Mouse (Mus musculus) ES-E14 (cell line): ENCODE measurements around the gene Aldh8a1. TPM values are rescaled to one million over a fixed set of nuclear protein-coding genes. Genes with fewer than 3 reads are reported as not detected.

Experiments
- DNase-seq: peaks from one replicate; pipeline ENCODE4 v3.0.0-alpha.2; 2013; ENCODE audit warnings: low read depth, low spot score
- H3K27ac ChIP-seq: 2 replicates; pipeline ENCODE4 v1.5.1; 2012; ENCODE audit warnings: low read depth, mild to moderate bottlenecking, low read length, moderate library complexity, mixed read lengths; ENCODE audit not compliant: poor library complexity, insufficient read depth, severe bottlenecking
- H3K36me3 ChIP-seq: 2 replicates; pipeline ENCODE4 v1.6.1; 2012; ENCODE audit warnings: mild to moderate bottlenecking, low read length, moderate library complexity, mixed read lengths; ENCODE audit not compliant: control insufficient read depth, poor library complexity, insufficient read depth, severe bottlenecking
- H3K4me1 ChIP-seq, 2 experiments: fragments of 150-350 bp in 1 of 2; sonication (generic) in 1 of 2; 2 replicates each; pipeline ENCODE4 v1.6.1; 2012; ENCODE audit warnings: low read length in 2 of 2, mild to moderate bottlenecking in 1 of 2, mixed read lengths in 1 of 2; ENCODE audit not compliant: control insufficient read depth in 2 of 2, insufficient read depth in 2 of 2, poor library complexity in 1 of 2
- H3K4me3 ChIP-seq, 2 experiments: fragments of 150-350 bp in 1 of 2; sonication (generic) in 1 of 2; 2 replicates each; pipeline ENCODE4 v1.5.1; 2012; ENCODE audit warnings: low read length in 2 of 2, low read depth in 1 of 2, mild to moderate bottlenecking in 1 of 2, mixed read lengths in 1 of 2; ENCODE audit not compliant: insufficient read depth in 1 of 2, poor library complexity in 1 of 2, severe bottlenecking in 1 of 2
- H3K9ac ChIP-seq: 2 replicates; pipeline ENCODE4 v1.6.1; 2012; ENCODE audit warnings: low read depth, mild to moderate bottlenecking, low read length, mixed read lengths; ENCODE audit not compliant: poor library complexity, insufficient read depth, severe bottlenecking
- H3K9me3 ChIP-seq: fragments of 150-350 bp; sonication (generic); 2 replicates; pipeline ENCODE4 v1.6.1; 2012; ENCODE audit warnings: low read depth, mild to moderate bottlenecking, low read length; ENCODE audit not compliant: control insufficient read depth, insufficient read depth
- CHD2 ChIP-seq: IDR thresholded peaks from 2 replicates; pipeline ENCODE4 v1.6.1; 2014; ENCODE audit warnings: mild to moderate bottlenecking, low read depth, low read length, inconsistent platforms
- HCFC1 ChIP-seq: IDR thresholded peaks from 2 replicates; pipeline ENCODE4 v1.6.1; 2012; ENCODE audit warnings: low read length, inconsistent platforms, borderline replicate concordance; ENCODE audit not compliant: insufficient read depth
- MAFK ChIP-seq: IDR thresholded peaks from 2 replicates; pipeline ENCODE4 v1.6.1; 2014; ENCODE audit warnings: mild to moderate bottlenecking, low read depth, low read length, inconsistent platforms; ENCODE audit not compliant: insufficient read depth
- ZC3H11A ChIP-seq: IDR thresholded peaks from 2 replicates; pipeline ENCODE4 v1.6.1; 2012; ENCODE audit warnings: low read depth, mild to moderate bottlenecking, inconsistent platforms, low read length, borderline replicate concordance
- ZNF384 ChIP-seq: IDR thresholded peaks from 2 replicates; pipeline ENCODE4 v1.6.1; 2012; ENCODE audit warnings: low read depth, low read length, inconsistent platforms
- in situ Hi-C, 2 experiments: fragments of 600-800 bp; cut with MboI; formaldehyde crosslinking; loops; one replicate each; pipeline ENCODE4 v1.15.1; 2025; ENCODE audit warnings: low sequenced_read_pairs in 2 of 2, inconsistent platforms in 1 of 2; ENCODE audit not compliant: unreplicated experiment in 2 of 2
- total RNA-seq: library from RNA; depleted of rRNA; stranded (reverse); fragments of 300-350 nt; gene quantifications from 2 replicates; pipeline ENCODE4 v1.2.3, GENCODE M21; 2012; rRNA removed

Aldh8a1 gene
- total RNA-seq = 0.13 TPM in 1 of 2 replicates, not detected in the other

DNA sequence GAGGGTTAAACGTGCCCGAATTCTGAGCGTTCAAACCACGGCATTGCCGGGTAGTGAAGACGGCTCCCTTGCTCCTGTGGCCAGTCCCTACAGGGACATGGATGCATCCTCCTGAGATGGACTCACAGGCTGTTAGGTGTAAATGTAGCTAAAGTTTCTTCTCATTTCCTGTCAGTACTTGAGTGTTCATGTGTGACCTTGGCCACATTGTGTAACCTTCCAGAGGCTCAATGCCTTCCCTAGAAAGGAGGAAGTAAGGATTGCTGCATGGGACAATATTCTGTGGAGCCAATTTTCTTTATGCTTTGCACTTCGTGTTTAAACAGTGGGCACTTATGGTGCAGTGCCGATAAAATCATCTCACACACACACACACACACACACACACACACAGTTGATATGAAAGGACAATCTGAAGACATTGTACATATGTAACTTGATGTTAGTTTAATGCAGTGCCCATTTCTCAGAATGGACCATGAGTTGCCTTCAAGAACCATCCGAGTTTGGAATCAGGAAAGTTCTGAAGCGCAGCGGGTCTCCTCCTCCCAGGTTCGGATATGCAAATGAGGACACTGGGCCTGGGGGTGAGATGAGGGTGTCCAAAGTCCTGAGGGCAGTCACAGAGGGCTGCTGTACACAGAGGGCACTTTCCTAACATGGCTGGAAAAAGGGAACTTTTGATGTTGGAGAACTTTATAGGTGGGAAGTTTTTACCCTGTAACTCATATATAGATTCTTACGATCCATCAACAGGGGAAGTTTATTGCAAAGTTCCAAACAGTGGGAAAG lies at the start of gene Aldh8a1:
TSS of gene Aldh8a1 (plus strand) at position 610 of the 792 bp plus-strand sequence.
- in situ Hi-C loops = no loop called here
- no peak within 1 kb of the TSS for H3K27ac ChIP-seq

DNA sequence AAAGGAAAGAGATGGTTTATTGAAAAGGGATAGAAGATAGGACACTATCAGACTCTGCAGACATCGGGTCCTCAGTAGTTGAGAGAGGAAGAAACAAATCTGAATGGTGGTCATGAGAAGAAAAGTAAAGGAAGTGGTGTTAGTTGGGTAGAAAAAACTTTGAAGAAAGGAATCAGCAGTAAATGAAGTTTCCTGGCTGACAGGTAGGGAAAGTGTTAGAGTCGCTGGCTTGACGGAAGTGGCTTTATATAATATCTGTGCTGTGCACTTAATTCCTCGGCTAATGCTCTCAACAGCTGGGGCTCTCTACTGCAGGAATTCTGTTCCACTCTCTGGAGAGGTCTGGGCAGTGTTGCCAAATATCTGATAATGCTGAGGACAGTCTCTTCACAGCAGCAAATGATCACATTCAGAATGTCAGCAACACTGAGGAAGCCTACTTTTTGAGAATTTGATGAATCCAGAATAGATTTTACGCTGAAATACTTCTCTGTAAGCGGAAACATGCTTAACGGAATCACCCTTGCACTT lies 49.4 kb upstream of the Aldh8a1 start:
- no peaks in the 10 kb centered on the region for H3K9me3 ChIP-seq
- H3K27ac ChIP-seq = no peak overlapping the region
- no peaks in the 10 kb centered on the region for H3K4me1 ChIP-seq
- no peak overlapping the region for H3K4me3 ChIP-seq
- in situ Hi-C loops = no loop called here
- peaks cover 6% of the 10 kb centered on the region for H3K36me3 ChIP-seq
- no peak overlapping the region for H3K9ac ChIP-seq
- TF ChIP-seq ZC3H11A (no peak), CHD2 (no peak), ZNF384 (no peak), MAFK (no peak), HCFC1 (no peak)
- DNase-seq = no peak

More for the DNA sequence above, at the start of gene Aldh8a1:
- Histone ChIP-seq H3K36me3 (no peaks in the 10 kb centered on the region), H3K9me3 (no peaks in the 10 kb centered on the region), H3K9ac (no peak within 1 kb of the TSS), H3K4me3 (no peak within 1 kb of the TSS), H3K4me1 (no peaks in the 10 kb centered on the region)
- TF ChIP-seq CHD2 = no peak
- TF ChIP-seq MAFK = no peak
- no peak for TF ChIP-seq ZNF384
- TF ChIP-seq HCFC1 = no peak
- TF ChIP-seq ZC3H11A = no peak
- DNase-seq = no peak

DNA sequence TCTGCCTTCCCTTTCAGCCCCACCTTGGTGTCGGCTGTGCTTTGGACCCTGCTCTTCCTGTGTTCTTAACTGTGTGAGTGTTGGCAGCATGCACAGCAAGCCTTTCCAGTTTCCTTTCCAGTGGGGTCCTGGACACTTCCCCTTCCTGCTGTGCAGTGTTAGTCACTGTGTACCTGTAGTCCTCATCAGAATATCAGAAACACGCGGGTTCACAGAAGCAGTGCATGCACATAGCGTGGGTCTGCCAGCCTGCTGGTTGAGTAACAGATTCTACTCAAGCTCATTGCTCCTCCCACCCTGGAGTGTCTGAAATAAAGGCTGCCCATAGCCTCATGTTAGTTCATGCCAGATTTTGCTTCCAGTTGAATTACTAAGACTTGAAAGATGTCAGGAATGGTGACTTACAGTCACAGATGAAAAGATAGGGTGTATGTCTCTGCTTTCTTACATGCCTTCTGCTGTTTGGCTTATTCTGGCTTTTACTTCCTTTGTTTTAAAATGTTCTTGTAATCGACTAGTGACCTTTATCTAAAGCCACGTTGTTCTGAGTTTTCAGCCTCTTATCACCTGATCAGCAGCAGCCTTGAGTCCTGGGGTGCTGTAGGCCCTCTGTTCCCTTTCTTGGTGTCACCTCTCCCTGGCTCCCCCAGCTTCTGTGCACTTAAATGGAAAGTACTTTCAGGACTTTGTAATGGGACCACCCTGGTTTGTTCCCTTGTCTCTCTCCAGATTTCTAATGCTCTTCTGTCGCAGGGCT lies 42.6 kb upstream of the Aldh8a1 start:
- TF ChIP-seq ZNF384 = no peak
- TF ChIP-seq ZC3H11A = no peak
- TF ChIP-seq HCFC1 = no peak
- TF ChIP-seq MAFK = no peak
- no peak for TF ChIP-seq CHD2

DNA sequence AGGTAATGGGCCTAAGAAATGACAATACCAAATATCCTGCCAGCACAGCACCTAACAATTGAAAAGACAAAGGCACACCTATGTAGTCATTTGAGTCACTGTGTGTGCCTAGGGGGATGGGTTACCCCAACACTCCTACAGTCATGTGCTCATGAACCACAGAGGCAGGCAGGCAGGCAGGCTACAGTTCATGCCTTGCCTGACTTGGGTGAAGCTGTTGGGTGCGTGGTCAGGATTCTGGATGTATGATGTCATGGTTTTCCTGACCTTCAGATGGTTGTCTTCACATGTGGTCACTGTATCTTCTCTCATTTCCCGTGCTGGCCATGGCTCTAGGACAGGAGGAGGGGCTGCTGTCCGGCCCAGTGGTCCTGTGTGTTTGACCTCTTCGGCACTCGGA lies 41.6 kb upstream of the Aldh8a1 start:
- Histone ChIP-seq H3K9me3 (no peaks in the 10 kb centered on the region), H3K4me3 (no peak overlapping the region), H3K9ac (no peak overlapping the region), H3K36me3 (peaks cover 14% of the 10 kb centered on the region), H3K27ac (no peak overlapping the region; the same call in 1 of the 2 replicates), H3K4me1 (peaks cover 0 to 10% of the 10 kb centered on the region in 2 experiments; a peak in 2 of 4 replicates)
- TF ChIP-seq ZNF384 (no peak), HCFC1 (no peak), MAFK (no peak), ZC3H11A (no peak), CHD2 (no peak)
- in situ Hi-C loops = no loop called here
- DNase-seq = no peak

More for the DNA sequence above, 42.6 kb upstream of the Aldh8a1 start:
- H3K4me1 ChIP-seq = peaks cover 0 to 8% of the 10 kb centered on the region in 2 experiments; a peak in 2 of 4 replicates
- no peak overlapping the region for H3K4me3 ChIP-seq
- H3K27ac ChIP-seq = no peak overlapping the region
- H3K36me3 ChIP-seq = peaks cover 14% of the 10 kb centered on the region
- H3K9ac ChIP-seq = no peak overlapping the region
- in situ Hi-C loops = no loop called here
- DNase-seq = no peak
- no peaks in the 10 kb centered on the region for H3K9me3 ChIP-seq
